8 mouse cellular contexts compared by ENCODE assay signal in genomic region chr1:165583529-165584184, GRCm38 (mm10). TPM values are rescaled to one million over a fixed set of nuclear protein-coding genes. Genes with fewer than 3 reads are reported as not detected.
A peak's percentile ranks its signal among the peaks of the same experiment; 100 is the strongest.
DNase-seq lines count a peak whose midpoint lies in the region; ATAC-seq lines count a peak whose summit lies in the region.

No protein-coding gene starts in this region.

- 33% methylated on average over 12 of the region's 12 CpGs for WGBS in hindbrain, embryonic 16.5 days

- peak; percentile 85 for DNase-seq in R1 (ENCODE audit: low read depth, low spot score)
- DNase-seq in cerebellum, postnatal 25 days: peak; percentile 90 to 95
- DNase-seq in frontal cortex, postnatal 36 days (ENCODE audit: low spot score in 2 of 2): peak; percentile 87 to 92
- peak; percentile 84 to 85 for DNase-seq in layer of hippocampus, postnatal 36 days
- peak; percentile 90 for DNase-seq in lung, postnatal 25 days (ENCODE audit: low spot score)
- peak; percentile 85 for DNase-seq in retina, postnatal 1 day
- DNase-seq in thymus, postnatal 36 days: peak; percentile 81 to 82

- no peak overlapping the region for H3K4me3 ChIP-seq in hindbrain, embryonic 16.5 days (ENCODE audit: low read length)

- peak; percentile 69 for ATAC-seq in hindbrain, embryonic 16.5 days

- no peaks in the 10 kb centered on the region for H3K27me3 ChIP-seq in hindbrain, embryonic 16.5 days (replicated peaks; ENCODE audit: control insufficient read depth, insufficient read depth, low read length)

- H3K9ac ChIP-seq in hindbrain, embryonic 16.5 days (ENCODE audit: low read depth, low read length): no peak overlapping the region

- no peak overlapping the region for H3K27ac ChIP-seq in hindbrain, embryonic 16.5 days (ENCODE audit: low read depth, low read length)

- no peak overlapping the region for H3K4me2 ChIP-seq in hindbrain, embryonic 16.5 days (ENCODE audit: low read length)

- no peaks in the 10 kb centered on the region for H3K9me3 ChIP-seq in hindbrain, embryonic 16.5 days (ENCODE audit: control insufficient read depth, low read length)

- H3K36me3 ChIP-seq in hindbrain, embryonic 16.5 days (ENCODE audit: control insufficient read depth, insufficient read depth, low read length): no peaks in the 10 kb centered on the region

- no peaks in the 10 kb centered on the region for H3K4me1 ChIP-seq in hindbrain, embryonic 16.5 days (ENCODE audit: control insufficient read depth, insufficient read depth, low read depth, low read length)

RNA-seq across cellular contexts. Expression of gene Mpzl1, which starts 50.7 kb away (rescaled TPM):
- polyA plus RNA-seq in hindbrain, embryonic 16.5 days (2015; fragmentation: Nextera tagmentation; extraction: Ambion mirVana): 163 and 169 TPM in 2 replicates
- 10 to 100 TPM; 35.7 to 39.6 TPM for total RNA-seq in layer of hippocampus, postnatal 36 days (2021)
